Mouse (Mus musculus) embryonic facial prominence, embryonic 14.5 days (tissue): Measurements from ENCODE around the gene Gatad1. TPM values are rescaled to one million over a fixed set of nuclear protein-coding genes. Genes with fewer than 3 reads are reported as not detected.

Experiments used
- ATAC-seq: fragments of 200-750 bp; cut with Nextera tagmentation; 2 replicates; pipeline ENCODE4 v1.8.0; 2017; ENCODE audit warnings: low read depth, moderate number of reproducible peaks, moderate TSS enrichment
- DNase-seq: peaks from one replicate; pipeline ENCODE4 v3.0.0-alpha.2; 2015; ENCODE audit warnings: low spot score
- H3K27ac ChIP-seq: fragments of 300-500 bp; sonication (generic); replicated peaks from 2 replicates; pipeline ENCODE4 v1.5.1; 2014; ENCODE audit warnings: low read depth, mild to moderate bottlenecking, low read length, moderate library complexity
- H3K27me3 ChIP-seq: fragments of 300-500 bp; sonication (generic); replicated peaks from 2 replicates; pipeline ENCODE4 v1.6.1; 2014; ENCODE audit warnings: low read length; ENCODE audit not compliant: control insufficient read depth, insufficient read depth
- H3K36me3 ChIP-seq: fragments of 300-500 bp; sonication (generic); 2 replicates; pipeline ENCODE4 v1.6.1; 2014; ENCODE audit warnings: low read length, mixed read lengths; ENCODE audit not compliant: control insufficient read depth, insufficient read depth
- H3K4me1 ChIP-seq: fragments of 300-500 bp; sonication (generic); 2 replicates; pipeline ENCODE4 v1.6.1; 2014; ENCODE audit warnings: antibody characterized with exemption, low read length; ENCODE audit not compliant: control insufficient read depth, insufficient read depth
- H3K4me2 ChIP-seq: fragments of 300-500 bp; sonication (generic); 2 replicates; pipeline ENCODE4 v1.6.1; 2014; ENCODE audit warnings: low read depth, mild to moderate bottlenecking, low read length, moderate library complexity, mixed read lengths
- H3K4me3 ChIP-seq: fragments of 300-500 bp; sonication (generic); 2 replicates; pipeline ENCODE4 v1.5.1; 2014; ENCODE audit warnings: low read depth, mild to moderate bottlenecking, low read length
- H3K9ac ChIP-seq: fragments of 300-500 bp; sonication (generic); 2 replicates; pipeline ENCODE4 v1.6.1; 2014; ENCODE audit warnings: low read depth, mild to moderate bottlenecking, low read length, moderate library complexity, mixed read lengths
- H3K9me3 ChIP-seq: fragments of 300-500 bp; sonication (generic); 2 replicates; pipeline ENCODE4 v1.6.1; 2016; ENCODE audit warnings: low read length; ENCODE audit not compliant: control insufficient read depth
- WGBS: fragments of 180-500 bp; shearing (Covaris S2); extraction: QIAGEN DNeasy Blood & Tissue Kit; methylation state at CpG from one replicate; pipeline ENCODE4 v1.1.7; 2014; 5-methylcytosine and 5-hydroxymethylcytosine counted together
- polyA plus RNA-seq: library from polyadenylated mRNA; unstranded; fragments of >200 nt; fragmentation: Nextera tagmentation; extraction: Ambion mirVana; gene quantifications from 2 replicates; pipeline ENCODE4 v1.2.1, GENCODE M21; 2014

Gatad1 gene
- polyA plus RNA-seq: 65.2 and 65.8 TPM in 2 replicates

DNA sequence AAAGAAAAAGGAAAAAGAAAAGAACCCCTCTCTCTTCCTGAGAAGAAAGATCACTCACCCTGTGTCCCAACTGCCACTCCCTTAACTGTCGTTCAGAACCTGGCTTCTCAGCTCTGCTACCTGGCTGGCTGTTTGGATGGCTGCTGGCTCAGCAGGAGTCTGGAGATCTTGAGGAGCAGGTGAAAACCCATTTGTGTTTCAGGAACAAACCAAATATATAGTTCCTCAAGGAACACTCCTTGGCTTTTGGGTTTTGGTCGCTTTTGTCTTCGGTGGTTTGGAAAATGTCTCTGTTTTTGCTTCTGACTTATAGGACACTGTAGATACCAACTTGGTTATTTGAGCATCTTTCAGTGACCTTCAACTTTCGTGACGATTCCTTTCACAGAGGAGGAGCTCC lies at the start of gene Gatad1:
Gene Gatad1, minus strand, starts transcription at position 101 of the 400 bp plus-strand sequence.
- Histone ChIP-seq H3K9me3 (no peaks in the 10 kb centered on the region), H3K36me3 (no peaks in the 10 kb centered on the region), H3K27me3 (no peaks in the 10 kb centered on the region), H3K4me1 (no peaks in the 10 kb centered on the region), H3K27ac (no peak within 1 kb of the TSS), H3K4me2 (no peak within 1 kb of the TSS), H3K4me3 (no peak within 1 kb of the TSS), H3K9ac (no peak within 1 kb of the TSS)
- DNase-seq: no peak
- WGBS: 81% methylated on average over 5 of the region's 5 CpGs
- ATAC-seq: no peak

GRCm38 (mm10) chr5:3702180-3702579 lies 45.2 kb upstream of the Gatad1 start:
- H3K36me3 ChIP-seq: peaks cover 42% of the 10 kb centered on the region
- H3K9me3 ChIP-seq: no peaks in the 10 kb centered on the region
- 83% methylated on average over 4 of the region's 4 CpGs for WGBS
- H3K4me2 ChIP-seq: no peak overlapping the region
- ATAC-seq (no peak), DNase-seq (no peak)
- no peak overlapping the region for H3K9ac ChIP-seq
- H3K27ac ChIP-seq: no peak overlapping the region
- H3K27me3 ChIP-seq: no peaks in the 10 kb centered on the region
- H3K4me1 ChIP-seq: no peaks in the 10 kb centered on the region
- no peak overlapping the region for H3K4me3 ChIP-seq

DNA sequence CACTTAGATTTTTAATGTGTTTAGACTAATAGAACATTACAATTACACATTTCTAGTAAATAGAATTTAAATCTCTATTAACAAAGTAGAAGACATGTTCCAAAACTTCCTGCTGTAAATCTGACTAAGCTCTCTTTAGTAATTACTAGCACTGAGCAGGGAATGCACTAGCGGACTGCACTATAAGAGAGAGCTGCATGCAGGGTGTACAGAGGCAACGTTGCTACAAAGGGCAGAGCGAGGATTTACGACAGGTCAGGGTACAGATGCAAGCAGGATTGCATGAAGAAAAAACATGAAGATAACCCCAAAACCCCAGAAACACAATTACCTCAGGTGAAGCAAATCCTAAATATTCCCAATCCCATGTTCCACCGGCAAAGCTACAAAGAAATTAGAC lies 43.0 kb upstream of the Gatad1 start:
- Histone ChIP-seq H3K36me3 (peaks cover 46% of the 10 kb centered on the region), H3K4me1 (no peaks in the 10 kb centered on the region), H3K27me3 (no peaks in the 10 kb centered on the region), H3K9me3 (no peaks in the 10 kb centered on the region), H3K4me2 (no peak overlapping the region), H3K4me3 (no peak overlapping the region), H3K9ac (no peak overlapping the region), H3K27ac (no peak overlapping the region)
- DNase-seq: no peak
- ATAC-seq: no peak
- WGBS: 96% methylated on average over 5 of the region's 5 CpGs

DNA sequence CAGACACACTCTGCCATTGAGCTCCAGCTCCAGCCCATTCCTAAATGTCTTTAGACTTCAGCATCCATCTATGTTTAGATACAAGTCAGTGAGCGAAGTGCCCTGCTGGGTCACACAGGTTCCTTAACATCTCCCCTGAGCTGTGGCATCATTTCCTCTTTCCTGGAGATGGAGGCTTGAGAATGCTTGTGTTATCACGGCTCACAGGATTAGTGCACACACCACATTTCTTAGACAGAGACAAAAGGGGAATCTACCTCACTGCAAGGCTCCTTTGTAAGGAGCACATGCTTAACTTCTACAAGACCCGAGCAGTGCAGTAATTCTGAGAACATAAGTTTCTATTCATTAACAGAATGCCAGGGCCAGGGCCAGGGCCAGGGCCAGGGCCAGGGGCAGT lies 39.0 kb upstream of the Gatad1 start:
- DNase-seq: no peak
- Histone ChIP-seq H3K27me3 (no peaks in the 10 kb centered on the region), H3K27ac (no peak overlapping the region), H3K36me3 (peaks cover 66% of the 10 kb centered on the region), H3K9ac (no peak overlapping the region), H3K4me1 (no peaks in the 10 kb centered on the region), H3K9me3 (no peaks in the 10 kb centered on the region), H3K4me3 (no peak overlapping the region), H3K4me2 (no peak overlapping the region)
- 87% methylated on average over 3 of the region's 3 CpGs for WGBS
- ATAC-seq: no peak

DNA sequence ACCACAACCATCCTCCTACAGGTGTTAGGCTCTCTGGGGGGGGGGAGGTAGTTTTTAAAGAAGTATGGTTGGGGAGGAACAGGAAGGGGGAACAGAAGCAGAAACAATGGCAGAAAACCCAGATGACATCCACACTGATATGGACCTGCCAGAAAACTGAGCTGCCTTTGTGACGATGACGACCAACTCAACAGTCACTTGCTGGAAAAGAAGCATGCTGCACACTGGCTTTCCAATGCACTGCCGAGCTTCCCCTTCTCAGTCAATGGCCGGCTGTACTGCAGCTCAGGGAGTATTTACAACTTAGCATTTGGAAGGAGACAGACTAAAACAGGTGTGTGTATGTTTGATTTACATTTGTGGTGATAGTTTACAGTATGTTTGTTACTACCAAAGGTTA lies 38.2 kb upstream of the Gatad1 start:
- Histone ChIP-seq H3K4me2 (no peak overlapping the region), H3K9ac (no peak overlapping the region), H3K27ac (no peak overlapping the region), H3K4me1 (no peaks in the 10 kb centered on the region), H3K36me3 (peaks cover 62% of the 10 kb centered on the region), H3K9me3 (no peaks in the 10 kb centered on the region), H3K27me3 (no peaks in the 10 kb centered on the region), H3K4me3 (no peak overlapping the region)
- DNase-seq (no peak), ATAC-seq (no peak)
- 88% methylated on average over 4 of the region's 4 CpGs for WGBS

DNA sequence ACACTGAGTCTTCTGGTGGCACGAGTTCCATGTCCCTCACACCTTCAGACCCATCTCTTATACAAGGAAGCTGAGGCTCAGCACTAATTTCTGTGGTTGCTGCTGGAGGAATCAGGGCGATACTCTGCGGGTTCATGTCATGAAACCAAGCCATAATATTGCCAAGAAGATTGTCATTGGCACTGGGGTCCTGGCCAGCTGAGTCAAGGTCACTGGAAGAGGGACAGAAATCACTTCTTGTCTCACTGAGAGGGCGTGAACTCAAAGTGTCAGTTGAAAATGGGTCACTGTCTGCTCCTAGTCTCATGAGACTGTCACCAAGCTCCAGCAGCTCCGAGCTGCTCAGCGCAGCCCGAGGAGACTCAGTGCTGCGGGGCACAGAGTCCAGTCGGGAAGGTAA lies 36.0 kb upstream of the Gatad1 start:
- no peak for DNase-seq
- Histone ChIP-seq H3K9ac (no peak overlapping the region), H3K4me3 (no peak overlapping the region), H3K36me3 (peaks cover 66% of the 10 kb centered on the region), H3K4me2 (no peak overlapping the region), H3K27ac (no peak overlapping the region), H3K27me3 (no peaks in the 10 kb centered on the region), H3K4me1 (no peaks in the 10 kb centered on the region), H3K9me3 (no peaks in the 10 kb centered on the region)
- 94% methylated on average over 9 of the region's 9 CpGs for WGBS
- ATAC-seq: no peak

GRCm38 (mm10) chr5:3691283-3691682 lies 34.3 kb upstream of the Gatad1 start:
- no peaks in the 10 kb centered on the region for H3K4me1 ChIP-seq
- no peaks in the 10 kb centered on the region for H3K27me3 ChIP-seq
- H3K4me2 ChIP-seq: no peak overlapping the region
- WGBS: 96% methylated on average over 3 of the region's 3 CpGs
- no peak overlapping the region for H3K27ac ChIP-seq
- ATAC-seq (no peak), DNase-seq (no peak)
- H3K9me3 ChIP-seq: no peaks in the 10 kb centered on the region
- H3K36me3 ChIP-seq: peaks cover 60% of the 10 kb centered on the region
- no peak overlapping the region for H3K4me3 ChIP-seq
- H3K9ac ChIP-seq: no peak overlapping the region

DNA sequence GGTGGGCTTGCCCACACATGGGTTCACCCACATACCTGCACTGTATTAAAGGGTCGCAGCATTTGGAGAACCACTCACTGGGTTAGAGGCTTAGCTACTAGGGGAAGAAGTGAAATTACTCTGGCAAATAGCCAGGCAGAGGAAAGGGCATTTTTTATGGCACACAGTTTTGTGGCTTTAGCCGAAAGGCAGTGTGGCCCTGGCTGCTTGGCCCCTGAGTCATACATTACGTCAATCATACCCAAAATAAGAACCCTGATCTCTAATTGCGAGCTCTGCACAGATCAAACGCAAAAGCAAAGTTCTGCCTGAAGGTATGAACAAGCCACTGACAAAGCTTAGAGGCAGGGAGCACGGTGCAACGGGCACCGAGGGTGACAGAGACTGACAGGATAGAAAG lies 31.3 kb upstream of the Gatad1 start:
- Histone ChIP-seq H3K36me3 (peaks cover 35% of the 10 kb centered on the region), H3K4me1 (no peaks in the 10 kb centered on the region), H3K27me3 (no peaks in the 10 kb centered on the region), H3K9ac (no peak overlapping the region), H3K27ac (no peak overlapping the region), H3K9me3 (no peaks in the 10 kb centered on the region), H3K4me3 (no peak overlapping the region), H3K4me2 (no peak overlapping the region)
- ATAC-seq (no peak), DNase-seq (no peak)
- 80% methylated on average over 8 of the region's 8 CpGs for WGBS

- Histone ChIP-seq H3K9me3 (no peaks in the 10 kb centered on the region), H3K36me3 (no peaks in the 10 kb centered on the region), H3K4me1 (no peaks in the 10 kb centered on the region), H3K9ac (no peak overlapping the region), H3K27me3 (no peaks in the 10 kb centered on the region), H3K27ac (no peak overlapping the region), H3K4me3 (no peak overlapping the region), H3K4me2 (no peak overlapping the region)
- no peak for DNase-seq
- ATAC-seq: no peak
- 79% methylated on average over 6 of the region's 6 CpGs for WGBS
These were observed 13.1 kb upstream of the Gatad1 start for GRCm38 (mm10) chr5:3669938-3670554.
